Mouse (Mus musculus): ENCODE results near the gene Cbr1.

DNA sequence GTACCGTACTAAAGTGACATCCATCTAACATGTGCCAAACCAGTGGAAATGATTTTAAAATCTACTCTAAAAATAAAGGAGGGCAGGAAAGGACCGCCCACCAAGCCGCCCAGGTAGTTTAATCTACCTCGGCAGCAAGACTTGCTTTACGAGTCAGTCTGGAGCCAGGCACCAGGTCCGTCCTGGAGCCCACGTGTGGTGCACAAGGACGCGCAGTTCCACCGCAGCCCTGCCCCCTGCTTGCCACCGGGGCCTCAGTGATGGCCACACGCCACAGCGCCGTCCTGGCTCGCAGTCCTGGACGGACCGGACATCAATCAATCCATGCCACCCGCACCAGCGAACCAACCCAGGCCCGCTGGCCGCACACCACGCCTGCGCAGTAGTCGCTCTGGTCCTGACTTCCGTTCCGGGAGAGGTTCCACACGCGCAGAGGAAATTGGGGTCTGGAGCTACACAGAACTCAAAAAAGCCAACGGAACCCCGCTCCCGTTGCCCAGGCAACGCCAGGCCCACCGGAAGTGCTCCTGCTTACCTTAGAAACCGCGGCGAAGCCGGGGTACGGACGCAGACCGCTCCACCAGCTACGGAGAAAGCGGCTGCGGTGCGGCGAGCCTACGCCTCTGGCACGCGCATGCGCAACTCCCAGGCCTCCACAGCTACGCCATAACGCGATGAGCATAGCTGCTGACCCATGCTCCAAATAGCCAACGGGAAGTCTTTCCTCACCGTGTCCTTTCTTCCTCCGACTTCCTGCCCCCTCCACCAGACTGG, 2.0 kb upstream of the Cbr1 start, which contains the start of gene Setd4:
- TF ChIP-seq POLR2A (IDR thresholded peaks at IDR 0.05; ENCODE audit: control insufficient read depth, low read depth, low read length), result peak; percentile 86
- TF ChIP-seq CTCF (IDR thresholded peaks at IDR 0.05; ENCODE audit: control insufficient read depth, insufficient read depth, insufficient replicate concordance, low read depth, low read length), result 0 out of 2 replicates have a peak, but pooled peaks have one; percentile 10

All from testis, adult 2 months (tissue).